Comparison of ENCODE assay signal across 7 mouse cellular contexts in the genomic region with DNA sequence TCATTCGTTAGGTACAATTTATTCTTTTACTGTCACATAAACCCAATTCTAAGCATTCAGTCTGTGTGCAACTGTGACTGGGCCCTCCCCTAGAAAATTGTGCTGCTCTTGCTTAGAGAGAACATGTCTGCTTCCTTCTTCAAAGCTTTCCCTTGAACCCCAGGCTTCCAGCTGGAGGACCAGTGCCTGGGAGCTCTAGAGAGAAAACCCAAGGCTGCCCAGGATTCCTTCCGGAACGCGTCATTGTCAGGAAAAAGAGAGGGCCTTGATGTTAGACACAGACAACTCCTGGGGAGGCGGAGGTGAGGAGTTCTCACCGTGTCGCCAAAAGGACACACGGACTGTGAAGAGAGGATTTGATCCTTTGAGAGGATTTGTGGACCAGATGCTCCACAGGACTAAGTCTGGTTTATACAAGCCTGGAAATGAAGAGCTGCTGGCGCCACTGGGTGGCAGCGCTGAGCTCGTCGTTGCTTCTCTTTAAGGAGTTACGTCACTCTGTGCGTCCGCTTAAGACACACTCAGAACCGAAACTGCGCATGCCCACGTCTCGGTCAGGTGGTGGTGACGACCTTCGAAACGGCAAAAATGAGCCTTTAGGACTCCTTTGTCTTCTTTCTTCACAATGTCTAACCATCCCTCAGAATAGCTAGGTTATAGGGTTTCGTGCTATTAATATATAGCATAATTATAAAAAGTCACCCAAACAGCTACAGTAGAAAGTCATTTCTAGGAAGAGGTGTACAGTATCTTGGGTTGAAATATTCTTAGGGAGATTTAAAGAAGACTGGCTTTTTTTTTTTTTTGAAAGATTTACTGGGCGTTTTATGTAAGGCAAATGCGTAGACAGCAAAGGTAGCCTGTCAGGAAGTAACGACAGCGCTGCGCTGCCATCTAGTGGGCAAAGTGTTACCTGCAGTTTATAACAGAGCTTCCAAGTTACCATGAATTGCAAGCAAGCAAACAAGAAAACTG. TPM values are rescaled to one million over a fixed set of nuclear protein-coding genes. Genes with fewer than 3 reads are reported as not detected.
A peak's percentile ranks its signal among the peaks of the same experiment; 100 is the strongest.
DNase-seq lines count a peak whose midpoint lies in the region; ATAC-seq lines count a peak whose summit lies in the region.

No protein-coding gene starts in this region.

- no peaks in the 10 kb centered on the region for H3K27me3 ChIP-seq in intestine, embryonic 15.5 days (replicated peaks)
- H3K27me3 ChIP-seq in midbrain, embryonic 10.5 days (ENCODE audit: low read depth, poor library complexity, severe bottlenecking): no peaks in the 10 kb centered on the region

- intact Hi-C loops in gastrocnemius, postnatal 36 days (cut with DNase I): no loop called here
- intact Hi-C loops in left cerebral cortex, postnatal 25 days (cut with DNase I): no loop called here

- WGBS in intestine, embryonic 15.5 days: 7% methylated on average over 28 of the region's 28 CpGs
- WGBS in midbrain, embryonic 10.5 days: 10% methylated on average over 28 of the region's 28 CpGs

- peak overlapping the region; percentile 50 for H3K4me2 ChIP-seq in intestine, embryonic 15.5 days (replicated peaks)

- H3K4me3 ChIP-seq in intestine, embryonic 15.5 days (replicated peaks): peak overlapping the region; percentile 25; the same call in 1 of the 2 replicates
- peak overlapping the region; percentile 54 for H3K4me3 ChIP-seq in midbrain, embryonic 10.5 days

- no peak overlapping the region for H3K9ac ChIP-seq in intestine, embryonic 15.5 days

- H3K36me3 ChIP-seq in intestine, embryonic 15.5 days: no peaks in the 10 kb centered on the region
- no peaks in the 10 kb centered on the region for H3K36me3 ChIP-seq in midbrain, embryonic 10.5 days

- ATAC-seq in intestine, embryonic 15.5 days: peak; percentile 97

- H3K27ac ChIP-seq in intestine, embryonic 15.5 days: peak overlapping the region; percentile 57
- peak overlapping the region; percentile 90 for H3K27ac ChIP-seq in midbrain, embryonic 10.5 days (replicated peaks)

- H3K9me3 ChIP-seq in intestine, embryonic 15.5 days: no peaks in the 10 kb centered on the region
- H3K9me3 ChIP-seq in midbrain, embryonic 10.5 days (replicated peaks): no peaks in the 10 kb centered on the region

- DNase-seq in adrenal gland, adult 2 months: peak; percentile 91
- peak; percentile 93 for DNase-seq in embryo, embryonic 11.5 days (ENCODE audit: low read depth, low spot score)
- peak; percentile 83 to 90 for DNase-seq in gastrocnemius, postnatal 36 days
- peak; percentile 93 to 98 for DNase-seq in left cerebral cortex, postnatal 25 days (ENCODE audit: low spot score in 2 of 2)
- DNase-seq in midbrain, embryonic 10.5 days (ENCODE audit: low spot score): peak; percentile 92
- DNase-seq in right cerebral cortex, postnatal 4 days: peak; percentile 97

- peaks cover 7% of the 10 kb centered on the region for H3K4me1 ChIP-seq in intestine, embryonic 15.5 days (replicated peaks)
- H3K4me1 ChIP-seq in midbrain, embryonic 10.5 days: peaks cover 17% of the 10 kb centered on the region

RNA-seq across cellular contexts. Expression of a gene that starts 45.9 kb away (rescaled TPM):
- total RNA-seq in adrenal gland, adult 2 months (2021): 1 to 10 TPM; 1.9 to 2.5 TPM
- 1.1 and 2.1 TPM in 2 replicates for polyA plus RNA-seq in adrenal gland, adult 2 months (2012; rRNA removed)
- under 1 TPM; 0.31 to 0.81 TPM for total RNA-seq in gastrocnemius, postnatal 36 days (2021)
- 3.8 and 4.6 TPM in 2 replicates for polyA plus RNA-seq in intestine, embryonic 15.5 days (2015; fragmentation: Nextera tagmentation; extraction: Ambion mirVana)
- total RNA-seq in left cerebral cortex, postnatal 25 days (2021): 10 to 100 TPM; 23.9 to 26.1 TPM
- polyA plus RNA-seq in midbrain, embryonic 10.5 days (2016; fragmentation: Nextera tagmentation; extraction: Ambion mirVana): 5.8 and 6.3 TPM in 2 replicates

Comparison
In these comparisons a context has a peak if more than half of its experiments do, and no peak if none do; other contexts are left out.
1. Peak in every context shown above with its lines: DNase-seq, ATAC-seq, H3K4me3 ChIP-seq and H3K27ac ChIP-seq.
2. RNA of a gene that starts 45.9 kb away (total RNA-seq): 23.9 to 26.1 TPM in left cerebral cortex, postnatal 25 days; 1.9 to 2.5 TPM in adrenal gland, adult 2 months and 0.31 to 0.81 TPM in gastrocnemius, postnatal 36 days; every median in the first group is over 4 times any median in the second.